Mouse (Mus musculus) heart, adult 2 months (tissue): Measurements from ENCODE around the gene Gtf3c5. TPM values are rescaled to one million over a fixed set of nuclear protein-coding genes. Genes with fewer than 3 reads are reported as not detected.

ENCODE experiments used
- DNase-seq, 2 experiments: peaks; one replicate each; pipeline ENCODE4 v3.0.0; 2021
- H3K27ac ChIP-seq: fragments of 200-600 bp; 2 replicates; pipeline ENCODE4 v1.8.1; 2022
- H3K27me3 ChIP-seq: fragments of 200-500 bp; 2 replicates; pipeline ENCODE4 v1.6.1; 2012; ENCODE audit warnings: mild to moderate bottlenecking, low read length, inconsistent platforms, mixed read lengths; ENCODE audit not compliant: control insufficient read depth, insufficient read depth
- H3K36me3 ChIP-seq: fragments of 200-500 bp; 2 replicates; pipeline ENCODE4 v1.6.1; 2012; ENCODE audit warnings: low read length, inconsistent platforms; ENCODE audit not compliant: control insufficient read depth, insufficient read depth
- H3K4me1 ChIP-seq: fragments of 200-500 bp; 2 replicates; pipeline ENCODE4 v1.6.1; 2011; ENCODE audit warnings: low read length; ENCODE audit not compliant: control insufficient read depth, insufficient read depth
- H3K4me3 ChIP-seq: fragments of 200-600 bp; 2 replicates; pipeline ENCODE4 v1.8.1; 2022
- H3K79me2 ChIP-seq: fragments of 200-500 bp; replicated peaks from 2 replicates; pipeline ENCODE4 v1.6.1; 2012; ENCODE audit warnings: mild to moderate bottlenecking, inconsistent platforms, low read length, moderate library complexity, mixed read lengths; ENCODE audit not compliant: control insufficient read depth, insufficient read depth
- H3K9ac ChIP-seq: fragments of 200-500 bp; 2 replicates; pipeline ENCODE4 v1.6.1; 2012; ENCODE audit warnings: low read depth, mild to moderate bottlenecking, control low read depth, inconsistent platforms, low read length, mixed read lengths
- CTCF ChIP-seq: fragments of 200-600 bp; IDR thresholded peaks from 2 replicates; pipeline ENCODE4 v1.8.1; 2022; ENCODE audit warnings: antibody characterized with exemption, mild to moderate bottlenecking, moderate library complexity
- EP300 ChIP-seq: fragments of 200-500 bp; IDR thresholded peaks from 2 replicates; pipeline ENCODE4 v1.6.1; 2011; ENCODE audit warnings: low read depth, low read length, control low read depth; ENCODE audit not compliant: insufficient read depth
- POLR2A ChIP-seq: fragments of 200-500 bp; IDR thresholded peaks from 2 replicates; pipeline ENCODE4 v1.6.1; 2011; ENCODE audit warnings: mild to moderate bottlenecking, low read depth, low read length, control low read depth; ENCODE audit not compliant: insufficient read depth
- WGBS: fragments of 180-500 bp; shearing (Covaris S2); methylation state at CpG from one replicate; pipeline ENCODE4 v1.1.7; 2018; 5-methylcytosine and 5-hydroxymethylcytosine counted together
- intact Hi-C: fragments of 180-260 bp; cut with DNase I; formaldehyde crosslinking; loops from one replicate; pipeline ENCODE4 v1.15.1; 2025
- long read RNA-seq: library from polyadenylated mRNA; stranded (forward); transcript quantifications from one replicate; pipeline ENCODE4 v2.0.0, GENCODE M21; 2021
- polyA plus RNA-seq: library from polyadenylated mRNA; depleted of rRNA; stranded (reverse); fragments of >200 nt; gene quantifications from 2 replicates; pipeline ENCODE4 v1.2.3, GENCODE M21; 2012; rRNA removed
- total RNA-seq, 2 experiments: library from RNA; stranded (reverse); gene quantifications; 2 replicates each; pipeline ENCODE4 v1.2.3; 2021

Gene Gtf3c5
- total RNA-seq (10 to 100 TPM; 11.0 to 12.2 TPM), polyA plus RNA-seq (14.3 and 21.9 TPM in 2 replicates)
- long read RNA-seq, partial matches to known transcripts, result 1 of 39 reads
- long read RNA-seq, other reads (novel, unspliced or antisense), result 36 of 39 reads

DNA sequence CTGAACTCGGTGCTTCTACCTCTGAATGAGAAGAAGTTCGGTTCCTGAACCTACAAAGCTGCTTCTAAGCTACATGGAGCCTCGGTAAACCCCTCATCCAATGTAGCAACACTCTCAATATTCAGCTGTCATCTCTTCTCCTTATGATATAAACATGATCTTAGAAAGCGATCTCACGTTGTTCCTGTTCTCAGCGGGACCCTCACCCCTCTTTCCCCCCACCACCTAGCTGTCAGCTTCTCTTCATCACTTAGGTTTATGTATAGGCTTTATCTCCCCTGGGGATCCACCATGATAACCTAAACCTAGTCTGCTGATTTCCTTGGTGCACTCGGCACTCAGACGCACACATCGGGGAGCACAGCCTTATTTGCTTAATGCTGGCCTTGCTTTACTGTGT, at the start of gene Gtf3c5:
Gene Gtf3c5, minus strand, starts transcription at position 101 of the 400 bp plus-strand sequence.
- no peak for TF ChIP-seq EP300
- peak within 1 kb of the TSS; percentile 79 for H3K4me3 ChIP-seq
- H3K27ac ChIP-seq, result peak within 1 kb of the TSS; percentile 95
- H3K27me3 ChIP-seq, result no peaks in the 10 kb centered on the region
- no peak for DNase-seq
- 71% methylated on average over 9 of the region's 9 CpGs for WGBS
- no peaks in the 10 kb centered on the region for H3K79me2 ChIP-seq
- H3K9ac ChIP-seq, result peak within 1 kb of the TSS; percentile 84
- intact Hi-C loops, result no loop called here
- H3K4me1 ChIP-seq, result no peaks in the 10 kb centered on the region
- no peaks in the 10 kb centered on the region for H3K36me3 ChIP-seq

DNA sequence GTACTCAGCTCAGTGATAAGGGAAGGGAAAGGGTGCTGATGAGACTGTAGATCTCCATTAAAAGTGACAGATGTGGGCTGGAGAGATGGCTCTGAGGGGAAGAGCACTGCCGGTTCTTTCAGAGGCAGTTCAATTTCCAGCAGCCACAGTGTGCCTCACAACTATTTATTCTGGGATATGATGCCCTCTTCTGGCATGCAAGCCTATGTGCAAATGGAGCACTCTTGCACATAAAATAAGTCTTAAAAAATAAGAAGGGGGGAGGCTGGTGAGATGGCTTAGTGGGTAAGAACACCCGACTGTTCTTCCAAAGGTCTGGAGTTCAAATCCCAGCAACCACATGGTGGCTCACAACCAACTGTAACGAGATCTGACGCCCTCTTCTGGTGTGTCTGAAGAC, 49.6 kb upstream of the Gtf3c5 start:
- intact Hi-C loops, result no loop called here
- DNase-seq, result no peak
- no peaks in the 10 kb centered on the region for H3K36me3 ChIP-seq
- H3K4me3 ChIP-seq, result no peak overlapping the region
- H3K9ac ChIP-seq, result no peak overlapping the region
- 0 out of 2 replicates have a peak, but pooled peaks cover 2% of the 10 kb centered on the region for H3K27me3 ChIP-seq
- H3K4me1 ChIP-seq, result no peaks in the 10 kb centered on the region
- no peak overlapping the region for H3K27ac ChIP-seq
- H3K79me2 ChIP-seq, result no peaks in the 10 kb centered on the region
- 36% methylated on average over 4 of the region's 4 CpGs for WGBS
- TF ChIP-seq CTCF, result no peak
- TF ChIP-seq EP300, result no peak
- no peak for TF ChIP-seq POLR2A

DNA sequence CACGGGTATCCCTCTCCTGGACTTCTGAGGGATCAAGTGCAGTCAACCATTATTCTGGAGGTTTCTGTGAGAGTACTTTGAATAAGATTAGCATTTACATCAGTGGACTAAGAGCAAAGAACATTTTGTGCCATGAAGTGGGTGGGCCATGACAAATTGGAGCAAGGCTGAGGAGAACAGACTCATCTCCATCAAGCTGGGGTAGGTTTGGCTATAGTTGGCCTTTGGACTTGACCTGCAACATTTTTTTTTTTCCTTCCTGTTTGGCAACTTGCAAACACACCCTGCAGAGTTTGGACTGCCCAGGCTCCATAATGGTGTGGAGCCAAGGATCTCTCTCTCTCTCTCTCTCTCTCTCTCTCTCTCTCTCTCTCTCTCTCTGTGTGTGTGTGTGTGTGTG, 49.1 kb upstream of the Gtf3c5 start:
- H3K4me3 ChIP-seq, result no peak overlapping the region
- TF ChIP-seq POLR2A, result no peak
- no peak for TF ChIP-seq EP300
- no peak for TF ChIP-seq CTCF
- WGBS, result 61% methylated on average over 1 of the region's 1 CpGs
- H3K27ac ChIP-seq, result no peak overlapping the region
- H3K79me2 ChIP-seq, result no peaks in the 10 kb centered on the region
- intact Hi-C loops, result no loop called here
- H3K4me1 ChIP-seq, result no peaks in the 10 kb centered on the region
- H3K27me3 ChIP-seq, result 0 out of 2 replicates have a peak, but pooled peaks cover 2% of the 10 kb centered on the region
- DNase-seq, result no peak
- no peaks in the 10 kb centered on the region for H3K36me3 ChIP-seq
- no peak overlapping the region for H3K9ac ChIP-seq

GRCm38 (mm10) chr2:28629911-28630381, 46.4 kb upstream of the Gtf3c5 start:
- Histone ChIP-seq H3K27me3 (peaks cover 2% of the 10 kb centered on the region; the same call in 1 of the 2 replicates), H3K36me3 (no peaks in the 10 kb centered on the region), H3K4me3 (no peak overlapping the region), H3K4me1 (no peaks in the 10 kb centered on the region), H3K79me2 (no peaks in the 10 kb centered on the region), H3K27ac (no peak overlapping the region), H3K9ac (no peak overlapping the region)
- intact Hi-C loops, result no loop called here
- no peak for TF ChIP-seq EP300
- no peak for TF ChIP-seq CTCF
- no peak for TF ChIP-seq POLR2A
- WGBS, result 39% methylated on average over 4 of the region's 4 CpGs
- DNase-seq, result no peak

GRCm38 (mm10) chr2:28628053-28628452, 44.5 kb upstream of the Gtf3c5 start:
- H3K27ac ChIP-seq, result no peak overlapping the region
- H3K27me3 ChIP-seq, result peaks cover 2% of the 10 kb centered on the region; the same call in 1 of the 2 replicates
- no peaks in the 10 kb centered on the region for H3K4me1 ChIP-seq
- no peak overlapping the region for H3K9ac ChIP-seq
- no peak overlapping the region for H3K4me3 ChIP-seq
- intact Hi-C loops, result no loop called here
- H3K36me3 ChIP-seq, result no peaks in the 10 kb centered on the region
- no peaks in the 10 kb centered on the region for H3K79me2 ChIP-seq
- no peak for TF ChIP-seq EP300
- TF ChIP-seq POLR2A, result no peak
- 0 out of 2 replicates have a peak, but pooled peaks have one; percentile 8 for TF ChIP-seq CTCF
- 60% methylated on average over 2 of the region's 2 CpGs for WGBS
- DNase-seq, result no peak

DNA sequence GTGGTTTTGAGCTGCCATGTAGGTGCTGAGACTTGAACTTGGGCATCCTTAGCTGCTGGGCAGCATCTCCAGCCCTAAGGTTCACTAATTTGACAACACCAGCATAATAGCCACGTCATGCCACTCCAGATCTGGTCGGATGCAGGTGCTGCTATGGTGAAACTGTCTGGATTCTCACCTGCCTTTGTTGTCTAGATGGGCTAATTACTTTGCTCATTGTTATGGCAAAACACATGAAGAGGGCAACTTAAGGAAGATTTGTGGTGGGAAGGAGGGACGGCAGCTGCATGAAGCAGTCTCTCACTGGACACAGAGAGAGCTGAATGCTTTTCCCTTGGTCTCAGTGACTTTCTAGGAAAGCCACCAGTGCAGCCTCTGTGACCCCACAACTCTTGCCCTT, 42.5 kb upstream of the Gtf3c5 start:
- Histone ChIP-seq H3K27me3 (peaks cover 2% of the 10 kb centered on the region; the same call in 1 of the 2 replicates), H3K9ac (no peak overlapping the region), H3K4me1 (no peaks in the 10 kb centered on the region), H3K27ac (no peak overlapping the region), H3K79me2 (no peaks in the 10 kb centered on the region), H3K36me3 (no peaks in the 10 kb centered on the region), H3K4me3 (no peak overlapping the region)
- TF ChIP-seq EP300 (no peak), CTCF (no peak), POLR2A (no peak)
- 71% methylated on average over 3 of the region's 3 CpGs for WGBS
- DNase-seq, result no peak
- intact Hi-C loops, result no loop called here
